Mouse (Mus musculus) embryonic facial prominence, embryonic 10.5 days (tissue): ENCODE results near the gene Fam207a. TPM values are rescaled to one million over a fixed set of nuclear protein-coding genes. Genes with fewer than 3 reads are reported as not detected.

ENCODE experiments used
- DNase-seq: peaks from one replicate; pipeline ENCODE4 v3.0.0-alpha.2; 2017; ENCODE audit warnings: low spot score
- H3K27ac ChIP-seq: fragments of 300-500 bp; sonication (generic); replicated peaks from 2 replicates; pipeline ENCODE4 v1.5.1; 2016; ENCODE audit warnings: mild to moderate bottlenecking
- H3K27me3 ChIP-seq: fragments of 300-500 bp; sonication (generic); replicated peaks from 2 replicates; pipeline ENCODE4 v1.6.1; 2016; ENCODE audit warnings: low read depth, mild to moderate bottlenecking; ENCODE audit not compliant: poor library complexity, severe bottlenecking
- H3K36me3 ChIP-seq: fragments of 300-500 bp; sonication (generic); replicated peaks from 2 replicates; pipeline ENCODE4 v1.6.1; 2016; ENCODE audit warnings: mild to moderate bottlenecking, moderate library complexity
- H3K4me1 ChIP-seq: fragments of 300-500 bp; sonication (generic); 2 replicates; pipeline ENCODE4 v1.6.1; 2016
- H3K4me3 ChIP-seq: fragments of 300-500 bp; sonication (generic); 2 replicates; pipeline ENCODE4 v1.5.1; 2016; ENCODE audit warnings: mild to moderate bottlenecking, moderate library complexity
- H3K9me3 ChIP-seq: fragments of 300-500 bp; sonication (generic); 2 replicates; pipeline ENCODE4 v1.6.1; 2016; ENCODE audit warnings: mild to moderate bottlenecking
- WGBS: fragments of 180-500 bp; shearing (Covaris S2); methylation state at CpG from one replicate; pipeline ENCODE4 v1.1.7; 2016; 5-methylcytosine and 5-hydroxymethylcytosine counted together
- polyA plus RNA-seq: library from polyadenylated mRNA; unstranded; fragments of >200 nt; fragmentation: Nextera tagmentation; extraction: Ambion mirVana; gene quantifications from 2 replicates; pipeline ENCODE4 v1.2.1, GENCODE M21; 2016

Fam207a gene
- polyA plus RNA-seq, 1 experiment from 2014 or later: 43.9 TPM

- DNase-seq: no peak
- H3K4me1 ChIP-seq: peaks cover 24% of the 10 kb centered on the region
- H3K4me3 ChIP-seq: no peak overlapping the region
- 96% methylated on average over 4 of the region's 4 CpGs for WGBS
- H3K36me3 ChIP-seq: peaks cover 95% of the 10 kb centered on the region
- H3K27ac ChIP-seq: no peak overlapping the region
- no peaks in the 10 kb centered on the region for H3K27me3 ChIP-seq
- no peaks in the 10 kb centered on the region for H3K9me3 ChIP-seq
Observed at GRCm38 (mm10) chr10:77507779-77508178, 7.8 kb downstream of the Fam207a start.

- H3K4me1 ChIP-seq: peaks cover 24% of the 10 kb centered on the region
- H3K27me3 ChIP-seq: no peaks in the 10 kb centered on the region
- DNase-seq: no peak
- no peaks in the 10 kb centered on the region for H3K9me3 ChIP-seq
- H3K36me3 ChIP-seq: peaks cover 93% of the 10 kb centered on the region
- WGBS: 86% methylated on average over 13 of the region's 13 CpGs
- no peak overlapping the region for H3K27ac ChIP-seq
- H3K4me3 ChIP-seq: no peak overlapping the region
Observed at GRCm38 (mm10) chr10:77506961-77507577, 8.5 kb downstream of the Fam207a start.

- H3K27me3 ChIP-seq: no peaks in the 10 kb centered on the region
- WGBS: 87% methylated on average over 5 of the region's 5 CpGs
- H3K36me3 ChIP-seq: peaks cover 93% of the 10 kb centered on the region
- no peak overlapping the region for H3K4me3 ChIP-seq
- no peak for DNase-seq
- no peaks in the 10 kb centered on the region for H3K9me3 ChIP-seq
- H3K4me1 ChIP-seq: peaks cover 24% of the 10 kb centered on the region
- H3K27ac ChIP-seq: no peak overlapping the region
Observed at GRCm38 (mm10) chr10:77506526-77506925, 9.1 kb downstream of the Fam207a start.

- Histone ChIP-seq H3K27me3 (no peaks in the 10 kb centered on the region), H3K36me3 (peaks cover 93% of the 10 kb centered on the region), H3K9me3 (no peaks in the 10 kb centered on the region), H3K4me3 (no peak overlapping the region), H3K4me1 (peaks cover 15% of the 10 kb centered on the region), H3K27ac (no peak overlapping the region)
- 93% methylated on average over 6 of the region's 6 CpGs for WGBS
- DNase-seq: no peak
Observed at GRCm38 (mm10) chr10:77504143-77504542, 11.4 kb downstream of the Fam207a start.

GRCm38 (mm10) chr10:77502967-77503922 lies 12.3 kb downstream of the Fam207a start:
- H3K4me1 ChIP-seq: peaks cover 10% of the 10 kb centered on the region
- no peaks in the 10 kb centered on the region for H3K27me3 ChIP-seq
- no peak overlapping the region for H3K27ac ChIP-seq
- no peak for DNase-seq
- no peak overlapping the region for H3K4me3 ChIP-seq
- H3K9me3 ChIP-seq: no peaks in the 10 kb centered on the region
- 91% methylated on average over 25 of the region's 25 CpGs for WGBS
- peaks cover 93% of the 10 kb centered on the region for H3K36me3 ChIP-seq

- 84% methylated on average over 14 of the region's 14 CpGs for WGBS
- Histone ChIP-seq H3K27ac (no peak overlapping the region), H3K27me3 (no peaks in the 10 kb centered on the region), H3K9me3 (no peaks in the 10 kb centered on the region), H3K36me3 (peaks cover 93% of the 10 kb centered on the region), H3K4me1 (peaks cover 5% of the 10 kb centered on the region; the same call in 1 of the 2 replicates), H3K4me3 (no peak overlapping the region)
- DNase-seq: no peak
Observed at GRCm38 (mm10) chr10:77500636-77501035, 14.9 kb downstream of the Fam207a start.

GRCm38 (mm10) chr10:77498254-77498653 lies 17.3 kb downstream of the Fam207a start:
- Histone ChIP-seq H3K9me3 (peaks cover 2% of the 10 kb centered on the region; the same call in 1 of the 2 replicates), H3K4me3 (no peak overlapping the region), H3K36me3 (peaks cover 95% of the 10 kb centered on the region), H3K27me3 (no peaks in the 10 kb centered on the region), H3K27ac (no peak overlapping the region), H3K4me1 (peaks cover 5% of the 10 kb centered on the region; the same call in 1 of the 2 replicates)
- no peak for DNase-seq
- WGBS: 91% methylated on average over 6 of the region's 6 CpGs

GRCm38 (mm10) chr10:77497185-77497584 lies 18.4 kb downstream of the Fam207a start:
- H3K4me3 ChIP-seq: no peak overlapping the region
- peaks cover 10% of the 10 kb centered on the region for H3K9me3 ChIP-seq
- H3K4me1 ChIP-seq: peaks cover 5% of the 10 kb centered on the region; the same call in 1 of the 2 replicates
- WGBS: 95% methylated on average over 13 of the region's 13 CpGs
- H3K27ac ChIP-seq: no peak overlapping the region
- DNase-seq: no peak
- peaks cover 96% of the 10 kb centered on the region for H3K36me3 ChIP-seq
- no peaks in the 10 kb centered on the region for H3K27me3 ChIP-seq

- DNase-seq: no peak
- peaks cover 94% of the 10 kb centered on the region for H3K36me3 ChIP-seq
- H3K27ac ChIP-seq: no peak overlapping the region
- H3K4me3 ChIP-seq: no peak overlapping the region
- H3K27me3 ChIP-seq: no peaks in the 10 kb centered on the region
- H3K9me3 ChIP-seq: peaks cover 10% of the 10 kb centered on the region
- WGBS: 98% methylated on average over 3 of the region's 3 CpGs
- H3K4me1 ChIP-seq: no peaks in the 10 kb centered on the region
Observed at GRCm38 (mm10) chr10:77492885-77493284, 22.7 kb downstream of the Fam207a start.

GRCm38 (mm10) chr10:77491585-77491984 lies 24.0 kb downstream of the Fam207a start:
- DNase-seq: no peak
- H3K27me3 ChIP-seq: no peaks in the 10 kb centered on the region
- 94% methylated on average over 6 of the region's 6 CpGs for WGBS
- no peak overlapping the region for H3K4me3 ChIP-seq
- no peaks in the 10 kb centered on the region for H3K4me1 ChIP-seq
- no peak overlapping the region for H3K27ac ChIP-seq
- peaks cover 94% of the 10 kb centered on the region for H3K36me3 ChIP-seq
- H3K9me3 ChIP-seq: peaks cover 10% of the 10 kb centered on the region

- DNase-seq: no peak
- Histone ChIP-seq H3K27me3 (no peaks in the 10 kb centered on the region), H3K4me3 (no peak overlapping the region), H3K27ac (no peak overlapping the region), H3K9me3 (peaks cover 8% of the 10 kb centered on the region), H3K4me1 (peaks cover 10% of the 10 kb centered on the region), H3K36me3 (peaks cover 74% of the 10 kb centered on the region)
- WGBS: 93% methylated on average over 7 of the region's 7 CpGs
Observed at GRCm38 (mm10) chr10:77488168-77488567, 27.4 kb downstream of the Fam207a start.

- Histone ChIP-seq H3K36me3 (peaks cover 54% of the 10 kb centered on the region), H3K4me1 (peaks cover 10% of the 10 kb centered on the region), H3K4me3 (no peak overlapping the region), H3K9me3 (no peaks in the 10 kb centered on the region), H3K27ac (no peak overlapping the region), H3K27me3 (no peaks in the 10 kb centered on the region)
- DNase-seq: no peak
- WGBS: 79% methylated on average over 3 of the region's 3 CpGs
Observed at GRCm38 (mm10) chr10:77485786-77486185, 29.8 kb downstream of the Fam207a start.
